10 mouse cellular contexts compared by ENCODE assay signal in genomic region chr3:126692797-126693196, GRCm38 (mm10).
A peak's percentile ranks its signal among the peaks of the same experiment; 100 is the strongest.
DNase-seq lines count a peak whose midpoint lies in the region; ATAC-seq and TF ChIP-seq lines count a peak whose summit lies in the region.
"Had no signal": no experiment of that assay in that cellular context is flagged by ENCODE, and none has a peak within 500 bp of the region (broad histone marks: within the 10 kb centered on the region; RNA-seq: fewer than 3 reads in every experiment).

No protein-coding gene starts in this region.

- TF ChIP-seq EP300 in lung, postnatal 0 days (IDR thresholded peaks at IDR 0.05) = no peak

- WGBS in heart, embryonic 14.5 days = 56% methylated on average over 8 of the region's 8 CpGs
- 36% methylated on average over 8 of the region's 8 CpGs for WGBS in lung, postnatal 0 days

- no peaks in the 10 kb centered on the region for H3K9me3 ChIP-seq in heart, embryonic 14.5 days (ENCODE audit: control insufficient read depth, low read length)
- no peaks in the 10 kb centered on the region for H3K9me3 ChIP-seq in lung, postnatal 0 days (ENCODE audit: low read length)
- H3K9me3 ChIP-seq: forebrain, embryonic 12.5 days; midbrain, embryonic 12.5 days had no signal

- H3K27me3 ChIP-seq in heart, embryonic 14.5 days (ENCODE audit: control insufficient read depth, insufficient read depth, low read length) = no peaks in the 10 kb centered on the region
- no peaks in the 10 kb centered on the region for H3K27me3 ChIP-seq in lung, postnatal 0 days (replicated peaks; ENCODE audit: insufficient read depth, low read length)
- H3K27me3 ChIP-seq: forebrain, embryonic 12.5 days; midbrain, embryonic 12.5 days had no signal

- H3K27ac ChIP-seq in layer of hippocampus, adult 2 months = peak overlapping the region; percentile 56
- peak overlapping the region; percentile 70 to 90 for H3K27ac ChIP-seq in heart, embryonic 14.5 days (replicated peaks in 1 of 2; ENCODE audit: control insufficient read depth in 1 of 2, insufficient read depth in 1 of 2, low read depth in 2 of 2, low read length in 2 of 2)
- H3K27ac ChIP-seq in lung, postnatal 0 days (ENCODE audit: low read length) = peak overlapping the region; percentile 87
- H3K27ac ChIP-seq: forebrain, embryonic 12.5 days; midbrain, embryonic 12.5 days had no signal

- TF ChIP-seq CTCF in layer of hippocampus, adult 2 months (conservative IDR thresholded peaks at IDR 0.05) = no peak
- no peak for TF ChIP-seq CTCF in lung, postnatal 0 days (IDR thresholded peaks at IDR 0.05)

- DNase-seq in adrenal gland, postnatal 36 days = peak; percentile 19 to 29
- no peak for DNase-seq in adrenal gland, postnatal 10 days
- no peak for DNase-seq in layer of hippocampus, adult 2 months (ENCODE audit: low spot score in 2 of 2)
- DNase-seq in layer of hippocampus, adult 8-10 months (ENCODE audit: low spot score in 2 of 2) = no peak
- peak; percentile 36 for DNase-seq in lung, postnatal 0 days (ENCODE audit: low spot score)
- no peak for DNase-seq in embryo, embryonic 9.5 days (ENCODE audit: extremely low spot score)
- DNase-seq in c-Kit-positive CD71-positive TER-119-positive erythroid progenitor cells, embryonic 14.5 days (ENCODE audit: low spot score) = no peak

- H3K4me2 ChIP-seq in heart, embryonic 14.5 days (ENCODE audit: low read length) = peak overlapping the region; percentile 60
- peak overlapping the region; percentile 56 for H3K4me2 ChIP-seq in lung, postnatal 0 days (replicated peaks; ENCODE audit: low read depth, low read length)
- H3K4me2 ChIP-seq: forebrain, embryonic 12.5 days; midbrain, embryonic 12.5 days had no signal

- H3K4me1 ChIP-seq in heart, embryonic 14.5 days (ENCODE audit: control insufficient read depth in 2 of 2, insufficient read depth in 2 of 2, low read length in 2 of 2) = peaks cover 12 to 32% of the 10 kb centered on the region in 2 experiments
- peaks cover 12% of the 10 kb centered on the region; the same call in 1 of the 2 replicates for H3K4me1 ChIP-seq in lung, postnatal 0 days (ENCODE audit: insufficient read depth, low read depth, low read length)

- peak; percentile 19; the same call in 1 of the 2 replicates for ATAC-seq in heart, embryonic 14.5 days (ENCODE audit: insufficient number of reproducible peaks, insufficient read depth, low FRiP score, low read depth)
- ATAC-seq in lung, postnatal 0 days = peak; percentile 60

- H3K36me3 ChIP-seq in heart, embryonic 14.5 days (ENCODE audit: control insufficient read depth, insufficient read depth, low read length) = no peaks in the 10 kb centered on the region
- no peaks in the 10 kb centered on the region for H3K36me3 ChIP-seq in lung, postnatal 0 days (ENCODE audit: insufficient read depth, low read length)
- H3K36me3 ChIP-seq: forebrain, embryonic 12.5 days; midbrain, embryonic 12.5 days had no signal

- H3K9ac ChIP-seq in heart, embryonic 14.5 days (ENCODE audit: low read length) = peak overlapping the region; percentile 63
- peak overlapping the region; percentile 32 for H3K9ac ChIP-seq in lung, postnatal 0 days (replicated peaks; ENCODE audit: low read depth)
- H3K9ac ChIP-seq: forebrain, embryonic 12.5 days; midbrain, embryonic 12.5 days had no signal

- H3K4me3 ChIP-seq in layer of hippocampus, adult 2 months = peak overlapping the region; percentile 42; the same call in 1 of the 2 replicates
- peak overlapping the region in 1 of 2 experiments; percentile 19; a peak in 1 of 4 replicates for H3K4me3 ChIP-seq in heart, embryonic 14.5 days (ENCODE audit: control insufficient read depth in 1 of 2, insufficient read depth in 1 of 2, low read depth in 1 of 2, low read length in 2 of 2)
- H3K4me3 ChIP-seq in lung, postnatal 0 days (ENCODE audit: low read depth, low read length) = peak overlapping the region; percentile 29
- H3K4me3 ChIP-seq: forebrain, embryonic 12.5 days; midbrain, embryonic 12.5 days had no signal

Comparison
In these comparisons a context has a peak if more than half of its experiments do, and no peak if none do; other contexts are left out.
1. DNase-seq: peak in adrenal gland, postnatal 36 days (2 of 2) and lung, postnatal 0 days (single experiment); none in adrenal gland, postnatal 10 days (single experiment), layer of hippocampus, adult 2 months (0 of 2), layer of hippocampus, adult 8-10 months (0 of 2), embryo, embryonic 9.5 days (single experiment) and c-Kit-positive CD71-positive TER-119-positive erythroid progenitor cells, embryonic 14.5 days (single experiment).
2. Peak in every context shown above with its lines, with median percentiles within 50 percentile points of each other: H3K27ac ChIP-seq.